Mouse (Mus musculus): ENCODE results near the gene Cap2. TPM values are rescaled to one million over a fixed set of nuclear protein-coding genes. Genes with fewer than 3 reads are reported as not detected.

The Cap2 gene
- polyA plus RNA-seq, 1 experiment from 2014 or later = 9.4 TPM

- Histone ChIP-seq H3K4me3 (no peak overlapping the region), H3K27ac (no peak overlapping the region), H3K4me1 (no peaks in the 10 kb centered on the region), H3K27me3 (replicated peaks) (no peaks in the 10 kb centered on the region), H3K9ac (no peak overlapping the region), H3K9me3 (no peaks in the 10 kb centered on the region), H3K36me3 (no peaks in the 10 kb centered on the region), H3K4me2 (replicated peaks) (no peak overlapping the region)
- WGBS = 88% methylated on average over 7 of the region's 7 CpGs
- ATAC-seq (ENCODE audit: low FRiP score, low read depth) = no peak
Measured at GRCm38 (mm10) chr13:46584860-46585259, 83.2 kb downstream of the Cap2 start.

DNA sequence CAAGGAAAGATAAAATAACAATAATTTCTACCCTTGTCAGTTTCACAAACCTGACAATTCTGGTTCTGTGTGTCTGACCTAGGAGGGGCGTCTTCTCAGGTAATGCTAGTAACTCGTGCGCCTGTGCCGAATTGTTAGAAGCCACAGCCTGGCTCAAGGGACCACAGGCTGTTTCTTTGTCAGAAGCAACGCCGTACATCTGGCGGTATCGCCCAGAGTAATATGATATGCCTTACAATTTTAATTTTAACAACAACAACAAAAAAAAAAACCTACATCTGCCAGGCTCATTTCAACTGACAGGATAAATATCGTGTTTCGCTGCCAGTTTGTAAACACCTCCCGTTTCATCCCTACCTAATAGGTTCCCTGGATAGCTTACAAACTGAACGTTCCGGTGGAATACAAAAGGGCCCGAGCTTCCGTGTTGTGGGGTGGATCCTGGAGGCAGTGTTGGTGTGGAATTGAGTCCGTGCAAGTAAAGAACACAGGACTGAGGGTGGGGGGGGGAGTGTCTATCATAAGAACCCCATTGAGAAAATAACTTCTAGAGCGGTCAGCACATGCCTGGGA lies 86.2 kb downstream of the Cap2 start:
- H3K4me1 ChIP-seq = no peaks in the 10 kb centered on the region
- ATAC-seq (ENCODE audit: low FRiP score, low read depth) = no peak
- no peaks in the 10 kb centered on the region for H3K9me3 ChIP-seq
- no peak overlapping the region for H3K4me2 ChIP-seq (replicated peaks)
- no peak overlapping the region for H3K27ac ChIP-seq
- H3K4me3 ChIP-seq = no peak overlapping the region
- H3K27me3 ChIP-seq (replicated peaks) = no peaks in the 10 kb centered on the region
- WGBS = 90% methylated on average over 17 of the region's 17 CpGs
- no peaks in the 10 kb centered on the region for H3K36me3 ChIP-seq
- H3K9ac ChIP-seq = no peak overlapping the region

DNA sequence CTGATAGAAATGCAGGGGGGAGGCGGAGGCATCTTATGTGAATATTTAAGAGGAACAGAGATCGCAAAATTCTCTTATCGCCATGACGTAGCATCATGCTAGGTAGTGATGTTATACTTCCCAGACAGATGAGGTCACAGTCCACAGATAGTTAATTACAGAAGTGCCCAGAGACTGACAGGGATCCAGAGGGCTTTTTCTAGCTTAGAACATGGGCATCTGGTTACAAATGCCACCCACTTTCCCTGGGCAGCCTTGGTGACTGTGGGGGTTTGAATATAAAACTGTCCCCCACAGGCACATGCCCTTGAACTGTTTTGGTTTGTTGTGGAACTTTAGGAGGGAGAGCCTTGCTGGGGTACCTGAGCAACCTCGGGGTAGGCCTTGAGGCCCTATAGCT lies 87.0 kb downstream of the Cap2 start:
- Histone ChIP-seq H3K4me3 (no peak overlapping the region), H3K27me3 (replicated peaks) (no peaks in the 10 kb centered on the region)
- 91% methylated on average over 5 of the region's 5 CpGs for WGBS

GRCm38 (mm10) chr13:46590885-46591284 lies 89.2 kb downstream of the Cap2 start:
- H3K4me3 ChIP-seq = no peak overlapping the region
- H3K27ac ChIP-seq = no peak overlapping the region
- no peak overlapping the region for H3K4me2 ChIP-seq (replicated peaks)
- 94% methylated on average over 4 of the region's 4 CpGs for WGBS
- H3K36me3 ChIP-seq = no peaks in the 10 kb centered on the region
- no peaks in the 10 kb centered on the region for H3K4me1 ChIP-seq
- no peaks in the 10 kb centered on the region for H3K9me3 ChIP-seq
- no peak overlapping the region for H3K9ac ChIP-seq
- ATAC-seq (ENCODE audit: low FRiP score, low read depth) = no peak
- no peaks in the 10 kb centered on the region for H3K27me3 ChIP-seq (replicated peaks)

More for the DNA sequence above, 87.0 kb downstream of the Cap2 start:
- no peaks in the 10 kb centered on the region for H3K9me3 ChIP-seq
- no peak for ATAC-seq (ENCODE audit: low FRiP score, low read depth)
- H3K27ac ChIP-seq = no peak overlapping the region
- no peak overlapping the region for H3K9ac ChIP-seq
- no peaks in the 10 kb centered on the region for H3K36me3 ChIP-seq
- no peak overlapping the region for H3K4me2 ChIP-seq (replicated peaks)
- no peaks in the 10 kb centered on the region for H3K4me1 ChIP-seq

GRCm38 (mm10) chr13:46600694-46601093 lies 99.0 kb downstream of the Cap2 start:
- WGBS = 88% methylated on average over 5 of the region's 5 CpGs
- H3K36me3 ChIP-seq = no peaks in the 10 kb centered on the region
- H3K27ac ChIP-seq = no peak overlapping the region
- no peaks in the 10 kb centered on the region for H3K4me1 ChIP-seq
- H3K27me3 ChIP-seq (replicated peaks) = no peaks in the 10 kb centered on the region
- no peaks in the 10 kb centered on the region for H3K9me3 ChIP-seq
- H3K4me2 ChIP-seq (replicated peaks) = no peak overlapping the region
- no peak overlapping the region for H3K4me3 ChIP-seq
- no peak overlapping the region for H3K9ac ChIP-seq
- ATAC-seq (ENCODE audit: low FRiP score, low read depth) = no peak

DNA sequence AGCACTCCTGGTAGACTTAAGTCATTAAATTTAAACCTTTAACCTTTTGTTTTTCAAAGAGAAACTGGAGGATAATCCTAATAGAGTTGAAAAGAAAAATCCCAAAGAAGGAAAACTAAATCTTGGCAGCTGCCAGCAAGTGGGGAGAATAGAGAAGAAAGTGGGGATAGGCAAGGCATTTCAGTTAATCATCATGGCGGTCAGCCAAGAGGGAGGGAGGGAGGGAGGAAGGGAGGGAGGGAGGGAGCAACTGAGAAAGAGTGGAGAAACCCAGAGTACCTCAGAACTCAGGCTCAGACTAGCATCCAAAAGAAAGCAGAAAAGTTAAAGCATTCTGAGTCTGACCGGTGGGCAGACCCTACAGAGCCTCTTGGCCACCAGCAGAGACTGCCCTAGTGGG lies 99.7 kb downstream of the Cap2 start:
- Histone ChIP-seq H3K9me3 (no peaks in the 10 kb centered on the region), H3K9ac (no peak overlapping the region), H3K4me1 (no peaks in the 10 kb centered on the region), H3K4me3 (no peak overlapping the region), H3K27ac (no peak overlapping the region), H3K36me3 (no peaks in the 10 kb centered on the region), H3K4me2 (replicated peaks) (no peak overlapping the region), H3K27me3 (replicated peaks) (no peaks in the 10 kb centered on the region)
- 95% methylated on average over 2 of the region's 2 CpGs for WGBS
- no peak for ATAC-seq (ENCODE audit: low FRiP score, low read depth)

- Histone ChIP-seq H3K9ac (no peak overlapping the region), H3K4me3 (no peak overlapping the region), H3K27ac (no peak overlapping the region), H3K4me1 (no peaks in the 10 kb centered on the region), H3K9me3 (no peaks in the 10 kb centered on the region), H3K27me3 (replicated peaks) (no peaks in the 10 kb centered on the region), H3K4me2 (replicated peaks) (no peak overlapping the region), H3K36me3 (no peaks in the 10 kb centered on the region)
- no peak for ATAC-seq (ENCODE audit: low FRiP score, low read depth)
- WGBS = 91% methylated on average over 11 of the region's 11 CpGs
Measured at GRCm38 (mm10) chr13:46602674-46603073, 101.0 kb downstream of the Cap2 start.

DNA sequence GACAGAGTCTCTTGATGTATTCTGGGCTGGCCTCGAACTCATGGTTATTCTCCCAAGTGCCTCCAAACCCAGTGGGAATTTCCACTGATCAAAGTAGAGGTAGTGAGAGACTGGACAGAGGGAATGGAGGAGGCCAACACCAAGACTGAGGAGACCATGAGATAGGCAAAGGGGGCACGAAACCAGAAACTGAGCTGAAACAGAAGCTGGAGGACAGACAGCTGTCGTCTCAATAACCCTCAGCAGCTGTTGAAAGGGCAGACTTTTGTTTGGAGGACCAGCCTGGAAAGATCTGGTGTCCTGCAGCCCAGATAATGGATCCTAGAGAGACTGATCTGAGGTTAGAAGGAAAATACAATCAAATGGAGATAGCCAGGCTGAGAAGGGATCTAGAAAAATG lies 109.4 kb downstream of the Cap2 start:
- no peaks in the 10 kb centered on the region for H3K27me3 ChIP-seq (replicated peaks)
- no peak overlapping the region for H3K27ac ChIP-seq
- H3K9me3 ChIP-seq = 0 out of 2 replicates have a peak, but pooled peaks cover 4% of the 10 kb centered on the region
- no peak overlapping the region for H3K4me3 ChIP-seq
- no peak overlapping the region for H3K9ac ChIP-seq
- H3K4me2 ChIP-seq (replicated peaks) = no peak overlapping the region
- WGBS = 85% methylated on average over 3 of the region's 3 CpGs
- H3K36me3 ChIP-seq = no peaks in the 10 kb centered on the region
- H3K4me1 ChIP-seq = no peaks in the 10 kb centered on the region
- no peak for ATAC-seq (ENCODE audit: low FRiP score, low read depth)

DNA sequence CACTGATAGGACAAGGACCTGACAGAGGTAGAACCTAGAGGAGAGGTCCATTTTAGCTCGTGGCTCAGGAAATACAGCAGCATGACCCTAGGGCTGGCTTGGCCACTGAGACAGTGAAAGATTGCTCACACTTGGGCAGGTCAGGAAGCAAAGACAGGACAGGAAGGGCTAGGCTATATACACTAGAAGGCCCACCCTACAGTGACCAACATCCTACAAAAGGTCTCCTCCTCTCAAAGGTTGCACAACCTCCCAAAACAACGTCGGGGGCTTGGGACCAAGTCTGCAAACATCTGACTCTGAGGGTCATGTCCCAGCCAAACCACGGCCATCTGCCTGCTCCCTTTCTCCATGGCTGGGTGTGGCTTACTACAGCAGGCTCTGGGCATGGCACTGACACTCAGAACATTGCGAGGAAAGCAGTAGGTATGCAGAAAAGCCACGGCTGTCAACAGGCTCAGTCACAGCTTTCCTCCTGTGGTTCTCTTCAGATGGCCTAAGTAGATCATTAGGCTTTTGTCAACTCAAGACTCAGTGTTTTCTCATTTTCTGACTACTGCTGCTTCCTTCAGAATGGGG lies 112.1 kb downstream of the Cap2 start:
- H3K4me1 ChIP-seq = no peaks in the 10 kb centered on the region
- no peak overlapping the region for H3K4me3 ChIP-seq
- ATAC-seq (ENCODE audit: low FRiP score, low read depth) = no peak
- no peak overlapping the region for H3K27ac ChIP-seq
- no peaks in the 10 kb centered on the region for H3K36me3 ChIP-seq
- no peak overlapping the region for H3K9ac ChIP-seq
- no peaks in the 10 kb centered on the region for H3K27me3 ChIP-seq (replicated peaks)
- 84% methylated on average over 6 of the region's 6 CpGs for WGBS
- H3K9me3 ChIP-seq = no peaks in the 10 kb centered on the region
- no peak overlapping the region for H3K4me2 ChIP-seq (replicated peaks)

DNA sequence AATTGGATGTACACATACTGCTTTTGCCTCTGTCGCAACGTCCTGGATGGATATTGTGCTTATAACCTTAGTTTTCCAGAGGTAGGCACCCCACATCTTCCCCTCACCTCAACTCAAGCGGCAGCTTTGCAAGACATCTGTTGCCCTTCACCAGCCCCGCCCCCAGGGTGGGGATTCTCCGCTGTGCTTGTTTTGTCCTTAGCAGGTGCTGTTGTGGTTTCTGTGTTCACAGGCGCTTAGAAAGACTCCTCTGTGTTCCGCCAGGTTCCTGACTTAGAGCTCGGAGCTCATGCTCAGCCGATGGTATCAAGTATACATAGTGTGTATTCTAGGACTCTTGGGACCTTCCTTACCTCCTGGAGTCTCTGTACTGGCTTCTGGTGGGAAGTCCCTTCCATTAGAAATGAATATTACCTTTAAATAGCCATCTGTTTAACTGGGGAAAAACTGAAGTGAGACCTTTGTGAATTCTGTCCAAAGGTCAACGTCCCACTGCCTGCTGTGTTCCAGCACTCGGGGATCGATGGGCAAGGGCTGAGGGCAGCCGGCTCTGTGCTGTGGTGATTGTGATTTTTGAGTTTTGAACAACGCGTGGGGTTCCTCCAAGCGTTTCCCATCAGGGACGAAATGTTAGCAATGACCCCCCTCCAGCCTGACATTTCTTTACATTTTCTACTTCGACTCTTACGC lies 115.2 kb downstream of the Cap2 start:
- no peak overlapping the region for H3K4me3 ChIP-seq
- H3K4me1 ChIP-seq = 0 out of 2 replicates have a peak, but pooled peaks cover 4% of the 10 kb centered on the region
- no peak for ATAC-seq (ENCODE audit: low FRiP score, low read depth)
- H3K9me3 ChIP-seq = no peaks in the 10 kb centered on the region
- H3K27ac ChIP-seq = no peak overlapping the region
- H3K4me2 ChIP-seq (replicated peaks) = no peak overlapping the region
- H3K27me3 ChIP-seq (replicated peaks) = no peaks in the 10 kb centered on the region
- H3K9ac ChIP-seq = no peak overlapping the region
- no peaks in the 10 kb centered on the region for H3K36me3 ChIP-seq
- WGBS = 89% methylated on average over 19 of the region's 19 CpGs

DNA sequence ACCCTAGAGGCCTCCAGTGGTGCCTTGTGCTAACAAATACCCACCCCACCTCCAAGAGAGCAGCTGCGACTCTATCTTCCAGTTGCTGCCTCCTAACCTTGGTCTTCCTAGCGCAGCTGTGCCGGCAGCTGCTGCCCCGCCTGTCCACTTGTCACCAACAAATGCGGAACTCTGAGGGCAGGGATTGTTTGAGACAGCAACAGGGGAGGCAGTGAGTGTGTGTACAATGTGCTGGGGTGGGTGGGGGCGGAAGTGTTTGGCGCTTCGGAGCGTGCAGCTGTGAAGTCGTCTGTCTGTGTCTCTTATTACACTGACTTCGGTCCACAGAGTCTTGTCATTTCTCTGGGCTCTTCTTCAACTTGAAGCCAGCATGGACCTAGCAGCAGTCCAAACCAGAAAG lies 118.0 kb downstream of the Cap2 start:
- Histone ChIP-seq H3K27me3 (replicated peaks) (no peaks in the 10 kb centered on the region), H3K27ac (no peak overlapping the region), H3K36me3 (no peaks in the 10 kb centered on the region), H3K4me1 (0 out of 2 replicates have a peak, but pooled peaks cover 4% of the 10 kb centered on the region), H3K4me3 (no peak overlapping the region), H3K4me2 (replicated peaks) (0 out of 2 replicates have a peak overlapping the region, but pooled peaks have one; percentile 22), H3K9ac (no peak overlapping the region), H3K9me3 (no peaks in the 10 kb centered on the region)
- WGBS = 47% methylated on average over 11 of the region's 11 CpGs
- ATAC-seq (ENCODE audit: low FRiP score, low read depth) = no peak

DNA sequence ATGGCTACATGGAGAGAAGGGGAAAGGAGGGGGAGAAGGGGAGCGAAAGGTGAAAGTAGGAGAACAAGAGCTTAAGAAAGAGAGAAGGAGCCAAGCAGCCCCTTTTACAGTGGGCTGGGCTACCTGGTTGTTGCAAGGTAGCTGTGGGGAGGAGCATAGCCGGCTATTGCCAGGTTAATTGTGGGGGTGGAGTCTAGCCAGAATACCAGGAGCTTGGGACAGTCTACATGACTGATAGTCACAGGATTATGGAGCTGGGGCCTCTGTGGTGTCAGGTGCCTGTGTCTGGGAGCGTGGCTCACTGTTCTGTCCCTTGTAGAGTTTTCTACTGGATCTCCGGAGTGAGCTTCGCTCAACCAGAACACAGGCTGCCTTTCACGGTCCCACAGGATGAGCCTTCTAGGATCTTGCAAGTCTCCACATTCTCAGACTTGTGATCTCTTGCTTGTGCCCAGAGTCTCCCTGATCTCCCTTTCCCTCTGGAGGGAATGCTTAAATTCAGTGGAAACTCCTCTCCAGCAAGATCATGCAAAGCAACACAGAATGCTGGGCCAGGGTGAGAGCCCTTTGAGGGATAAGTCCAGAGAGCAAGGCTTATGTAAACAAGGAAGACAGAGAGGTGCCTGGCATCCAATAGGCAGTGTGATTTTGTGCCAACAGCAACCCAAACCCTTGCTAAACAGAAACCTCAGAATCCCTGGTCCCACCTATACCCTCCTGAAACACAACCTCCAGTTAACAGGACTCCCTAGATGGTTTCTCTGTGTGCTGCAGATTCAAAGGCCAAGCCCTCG lies 119.5 kb downstream of the Cap2 start:
- no peaks in the 10 kb centered on the region for H3K9me3 ChIP-seq
- H3K4me1 ChIP-seq = 0 out of 2 replicates have a peak, but pooled peaks cover 4% of the 10 kb centered on the region
- no peaks in the 10 kb centered on the region for H3K27me3 ChIP-seq (replicated peaks)
- H3K4me3 ChIP-seq = no peak overlapping the region
- 82% methylated on average over 7 of the region's 7 CpGs for WGBS
- no peak overlapping the region for H3K9ac ChIP-seq
- no peaks in the 10 kb centered on the region for H3K36me3 ChIP-seq
- H3K27ac ChIP-seq = no peak overlapping the region
- no peak overlapping the region for H3K4me2 ChIP-seq (replicated peaks)
- ATAC-seq (ENCODE audit: low FRiP score, low read depth) = no peak
